Mouse (Mus musculus): ENCODE measurements around the gene S100a1.

- TF ChIP-seq CTCF (IDR thresholded peaks at IDR 0.05; ENCODE audit: borderline replicate concordance, insufficient read depth, low read depth, low read length) (no peak), POLR2A (IDR thresholded peaks at IDR 0.05; ENCODE audit: borderline replicate concordance, insufficient read depth, low read length) (no peak)
These were observed 23.7 kb upstream of the S100a1 start for GRCm38 (mm10) chr3:90537905-90538296.
